Mouse (Mus musculus) effector memory CD4-positive, alpha-beta T cell, adult 5 months (primary cell): ENCODE data around the gene Arid3c. TPM values are rescaled to one million over a fixed set of nuclear protein-coding genes. Genes with fewer than 3 reads are reported as not detected.

Experiments used
- polyA plus RNA-seq: library from polyadenylated mRNA; unstranded; fragments of 100-300 nt; shearing (Covaris generic); gene quantifications from one replicate; pipeline ENCODE4 v1.2.1, GENCODE M21; 2017

Arid3c gene
- polyA plus RNA-seq, result not detected

GRCm38 (mm10) chr4:41731052-41731765, at the start of gene Arid3c:
Arid3c (minus strand) TSS chr4:41731142.

DNA sequence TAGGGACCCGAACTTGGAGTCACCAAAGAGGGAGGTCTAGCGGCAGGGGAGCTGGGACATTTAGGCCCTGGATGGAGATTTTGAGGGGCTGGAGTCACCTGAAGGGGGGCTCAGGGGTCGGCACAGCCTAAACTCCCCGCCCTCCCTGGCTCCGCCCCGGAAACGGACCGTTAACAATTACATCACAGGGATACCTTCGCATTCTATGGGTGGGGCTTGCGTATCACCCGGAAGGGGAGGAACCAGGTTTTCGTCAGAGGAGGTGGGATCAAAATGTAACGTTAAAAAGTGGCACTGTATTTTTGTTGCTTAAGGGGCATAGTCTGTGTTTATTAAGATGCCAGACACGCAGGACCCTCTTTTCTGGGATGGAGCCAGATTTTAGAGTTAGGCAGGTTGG, 43.1 kb upstream of the Arid3c start, which contains the start of gene Ccl27a:
Gene Ccl27a, minus strand, starts transcription at position 246 of the 400 bp plus-strand sequence.

DNA sequence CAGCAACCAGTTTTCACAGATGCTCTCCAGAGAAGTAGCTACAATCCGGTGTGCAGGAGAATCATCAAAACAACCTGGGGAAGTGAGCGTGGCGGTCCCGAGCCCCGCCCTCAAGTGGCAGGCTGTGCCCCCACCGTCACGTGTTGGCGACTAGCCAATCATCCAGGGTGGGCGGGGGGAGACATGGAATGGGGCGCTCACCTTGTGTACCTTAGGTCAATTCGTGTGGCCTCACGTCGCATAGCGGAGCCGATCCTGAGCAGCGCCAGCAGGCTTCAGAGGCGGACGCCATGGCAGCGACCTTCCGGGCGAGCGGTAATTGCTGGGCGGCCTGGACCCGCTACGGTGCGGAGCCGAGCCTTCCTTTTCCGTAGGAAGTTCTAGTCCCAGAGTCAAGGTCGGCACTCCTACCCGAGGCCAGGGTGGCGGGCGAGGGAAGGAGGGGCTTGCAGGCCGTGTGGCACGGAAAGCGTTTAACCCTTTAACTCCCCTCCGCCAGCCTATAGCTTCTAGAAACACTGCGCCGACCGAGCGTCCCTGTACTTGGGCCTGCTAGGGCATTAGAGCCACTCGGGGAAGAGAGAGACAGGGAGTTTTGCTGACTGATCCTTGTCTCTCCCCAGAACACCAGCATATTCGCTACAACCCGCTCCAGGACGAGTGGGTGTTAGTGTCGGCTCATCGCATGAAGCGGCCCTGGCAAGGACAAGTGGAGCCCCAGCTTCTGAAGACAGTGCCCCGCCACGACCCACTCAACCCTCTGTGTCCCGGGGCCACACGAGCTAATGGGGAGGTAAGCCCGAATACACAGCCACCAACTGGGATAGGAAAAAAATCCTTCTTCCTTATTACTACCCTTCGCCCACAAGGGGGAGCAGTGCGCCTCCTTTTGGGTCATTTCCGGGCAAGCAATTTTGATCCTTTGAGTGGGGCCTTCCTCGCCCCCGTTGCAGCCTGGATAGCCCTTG, 24.7 kb upstream of the Arid3c start, which contains the start of gene Sigmar1:
Gene Sigmar1, minus strand, starts transcription at position 820 of the 968 bp plus-strand sequence.

GRCm38 (mm10) chr4:41754797-41755337, 23.9 kb upstream of the Arid3c start, which contains the start of gene Galt:
Galt (plus strand) TSS chr4:41755228.

DNA sequence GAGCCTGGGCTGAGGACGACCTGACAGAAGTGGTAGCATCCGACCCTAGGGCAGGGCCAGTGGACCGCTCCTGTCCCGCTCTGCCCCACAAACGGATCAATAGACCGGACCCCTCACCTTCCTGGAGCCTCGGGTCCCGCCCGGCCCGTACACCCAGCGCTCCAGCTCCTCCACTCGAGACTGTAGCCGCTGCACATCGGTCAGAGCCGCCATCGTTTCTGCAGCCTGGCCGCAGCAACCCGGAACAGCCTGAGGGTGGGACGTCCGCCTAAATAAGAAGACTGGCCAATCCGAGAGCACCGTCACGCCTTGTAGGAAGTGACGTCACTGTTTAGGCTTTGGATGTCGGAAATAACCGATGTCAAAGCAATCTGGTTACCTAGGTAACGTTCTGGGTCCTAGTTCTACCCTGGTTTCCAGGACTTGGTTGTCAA, 8.0 kb downstream of the Arid3c start, which contains the start of gene Dctn3:
Gene Dctn3, minus strand, starts transcription at position 253 of the 434 bp plus-strand sequence.

GRCm38 (mm10) chr4:41713197-41714067, 17.5 kb downstream of the Arid3c start, which contains the start of gene Rpp25l:
Rpp25l (minus strand) TSS chr4:41713534.

GRCm38 (mm10) chr4:41699783-41700182, 31.2 kb downstream of the Arid3c start, which contains the start of gene Il11ra1:
Il11ra1 (plus strand) TSS chr4:41699989.

DNA sequence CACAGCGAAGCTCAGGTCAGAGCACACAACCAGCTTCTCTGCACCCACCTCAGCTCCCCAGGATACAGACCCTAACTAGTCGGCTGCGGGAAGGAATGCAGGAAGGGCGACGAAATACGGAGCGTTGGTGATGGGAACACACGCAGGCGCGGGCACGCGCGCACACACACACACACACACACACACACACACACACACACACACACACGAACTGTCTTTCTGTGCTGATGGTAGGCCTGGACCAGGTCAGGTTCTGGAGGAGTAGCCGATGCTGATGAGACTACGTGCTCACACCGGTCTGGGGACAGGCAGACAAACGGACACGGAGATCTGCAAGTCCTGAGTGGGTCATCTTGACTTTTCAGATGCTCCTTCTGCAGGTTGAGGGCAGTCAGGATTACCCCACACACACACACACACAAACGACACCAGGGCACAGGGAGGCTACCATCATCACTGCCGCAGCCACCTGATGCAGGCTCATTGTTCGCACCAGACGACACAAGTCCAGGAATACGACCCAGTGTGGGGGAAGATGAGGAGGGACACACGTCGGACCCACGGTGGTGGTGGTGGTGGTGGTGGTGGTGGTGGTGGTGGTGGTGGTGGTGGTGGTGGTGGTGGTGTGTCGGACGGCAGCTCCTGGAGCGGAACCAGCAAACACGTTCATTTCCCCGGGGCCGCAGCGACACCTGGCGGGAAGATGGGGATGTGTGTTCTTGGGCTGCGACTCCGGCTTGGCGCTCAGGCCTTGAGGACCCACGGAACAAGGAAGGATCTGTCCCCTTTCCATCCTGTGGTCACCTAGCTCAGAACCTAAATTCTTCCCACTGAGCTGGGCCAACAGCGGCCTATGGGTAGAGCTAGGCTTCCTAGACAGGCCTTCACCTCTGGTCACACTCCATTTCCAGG, 33.8 kb downstream of the Arid3c start, which contains the start of gene Cntfr:
Gene Cntfr, minus strand, starts transcription at position 160 of the 912 bp plus-strand sequence.

Other genes starting within 250 kb of the Arid3c start
- not detected for gene AI464131, start 228.1 kb downstream of the Arid3c start, polyA plus RNA-seq
- not detected for gene 1110017D15Rik, start 213.8 kb downstream of the Arid3c start, polyA plus RNA-seq
- gene Fam219a, start 161.6 kb downstream of the Arid3c start, polyA plus RNA-seq, result 6.4 TPM
- not detected for gene Dnaic1, start 161.4 kb downstream of the Arid3c start, polyA plus RNA-seq
- not detected for gene Enho, start 90.8 kb downstream of the Arid3c start, polyA plus RNA-seq
- gene Cntfr, start 34.1 kb downstream of the Arid3c start, polyA plus RNA-seq, result not detected
- gene Il11ra1, start 31.2 kb downstream of the Arid3c start, polyA plus RNA-seq, result 6.8 TPM
- 22.5 TPM for gene Rpp25l, start 17.6 kb downstream of the Arid3c start, polyA plus RNA-seq
- gene Dctn3, start 8.0 kb downstream of the Arid3c start, polyA plus RNA-seq, result 100 TPM
- 58.6 TPM for gene Galt, start 24.1 kb upstream of the Arid3c start, polyA plus RNA-seq
- gene Sigmar1, start 25.0 kb upstream of the Arid3c start, polyA plus RNA-seq, result 25.2 TPM
- 8.3 TPM for gene Ccl27a, start 43.1 kb upstream of the Arid3c start, polyA plus RNA-seq
- gene Gm21541, start 172.5 kb upstream of the Arid3c start, polyA plus RNA-seq, result not detected
- gene Gm20878, start 210.4 kb upstream of the Arid3c start, polyA plus RNA-seq, result 0.92 TPM
- gene Fam205a4, start 234.9 kb upstream of the Arid3c start, polyA plus RNA-seq, result not detected